Mouse (Mus musculus): ENCODE measurements around the gene Nt5c1a. TPM values are rescaled to one million over a fixed set of nuclear protein-coding genes. Genes with fewer than 3 reads are reported as not detected.

Gene Nt5c1a
- polyA plus RNA-seq, 1 experiment from 2014 or later = 0.16 TPM

DNA sequence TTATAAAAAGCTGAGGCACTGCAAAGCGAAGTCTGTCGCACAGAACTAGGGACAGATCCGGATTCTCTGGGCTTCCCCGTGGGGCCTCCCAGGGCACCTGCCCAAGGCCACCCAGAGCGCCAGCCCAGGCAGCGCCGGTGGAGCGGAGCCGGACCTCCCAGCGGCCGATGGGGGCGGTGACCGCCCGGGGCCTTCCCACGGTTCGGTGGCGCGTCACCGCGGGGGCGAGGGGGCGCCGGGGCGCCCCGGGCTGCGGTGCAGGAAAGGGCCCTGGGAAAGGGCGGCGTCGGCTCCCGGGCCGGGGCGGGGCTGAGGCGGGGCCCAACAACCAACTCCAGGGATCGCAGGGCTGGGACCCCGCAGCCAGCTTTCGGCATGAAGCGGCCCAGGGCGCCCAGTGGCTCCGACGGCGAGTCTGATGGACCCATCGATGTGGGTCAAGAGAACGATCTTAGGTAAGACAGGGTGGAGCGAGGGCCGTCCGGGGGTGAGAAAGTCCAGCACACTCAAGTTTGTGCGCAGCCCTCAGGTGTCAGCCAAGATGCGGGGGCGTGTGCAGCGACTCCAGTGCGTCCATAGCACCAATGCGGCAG, 32.3 kb downstream of the Nt5c1a start, which contains the start of gene Heyl:
TSS of gene Heyl (plus strand) at position 65 of the 593 bp plus-strand sequence.
- Histone ChIP-seq H3K36me3 (no peaks in the 10 kb centered on the region), H3K9ac (no peak within 1 kb of the TSS; the same call in 1 of the 2 replicates), H3K4me1 (replicated peaks) (peaks cover 8% of the 10 kb centered on the region), H3K27me3 (peaks cover 35% of the 10 kb centered on the region), H3K4me2 (peak within 1 kb of the TSS; percentile 61), H3K9me3 (no peaks in the 10 kb centered on the region), H3K27ac (replicated peaks) (no peak within 1 kb of the TSS; the same call in 1 of the 2 replicates), H3K4me3 (peak within 1 kb of the TSS; percentile 34)
- no peak; the same call in 1 of the 2 replicates for ATAC-seq (ENCODE audit: low FRiP score, low read depth)
- WGBS = 2% methylated on average over 52 of the region's 52 CpGs

GRCm38 (mm10) chr4:123235835-123236430, 34.6 kb downstream of the Nt5c1a start:
- Histone ChIP-seq H3K4me1 (replicated peaks) (peaks cover 15% of the 10 kb centered on the region), H3K36me3 (no peaks in the 10 kb centered on the region), H3K27me3 (peaks cover 48% of the 10 kb centered on the region), H3K4me3 (no peak overlapping the region), H3K9me3 (no peaks in the 10 kb centered on the region), H3K4me2 (peak overlapping the region; percentile 16; the same call in 1 of the 2 replicates), H3K9ac (no peak overlapping the region), H3K27ac (replicated peaks) (no peak overlapping the region)
- 51% methylated on average over 9 of the region's 9 CpGs for WGBS
- ATAC-seq (ENCODE audit: low FRiP score, low read depth) = no peak

DNA sequence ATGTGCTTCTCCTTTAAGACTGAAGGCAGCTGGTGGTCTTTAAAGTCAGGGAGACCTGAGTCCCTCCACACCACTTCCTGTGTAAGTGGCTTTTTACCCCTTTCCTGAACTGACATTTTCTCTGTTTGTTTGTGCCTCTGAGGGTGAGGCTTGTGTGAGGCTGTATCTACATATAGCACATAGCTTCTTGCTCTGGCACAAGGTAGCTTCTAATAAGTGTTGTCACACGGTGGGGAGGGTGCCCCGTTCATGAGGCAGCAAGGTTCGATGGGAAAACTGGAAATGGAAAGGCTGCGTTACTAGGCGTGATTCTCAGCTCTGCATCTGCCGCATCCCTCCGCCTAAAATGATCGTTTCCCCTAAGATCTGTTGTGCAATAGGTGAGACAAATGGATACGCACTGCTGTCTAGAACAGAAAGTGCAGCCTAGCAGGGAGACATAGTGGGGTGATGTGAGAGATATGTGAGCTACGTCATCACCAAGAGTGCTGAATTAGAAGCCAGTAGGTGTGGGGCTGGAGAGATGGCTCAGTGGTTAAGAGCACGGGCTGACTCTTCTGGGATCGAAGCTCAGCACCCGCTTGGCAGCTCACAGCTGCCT, 35.2 kb downstream of the Nt5c1a start:
- H3K4me1 ChIP-seq (replicated peaks) = peaks cover 15% of the 10 kb centered on the region
- H3K27me3 ChIP-seq = peaks cover 48% of the 10 kb centered on the region
- no peak overlapping the region for H3K4me2 ChIP-seq
- no peak for ATAC-seq (ENCODE audit: low FRiP score, low read depth)
- H3K4me3 ChIP-seq = no peak overlapping the region
- WGBS = 81% methylated on average over 13 of the region's 13 CpGs
- no peak overlapping the region for H3K27ac ChIP-seq (replicated peaks)
- H3K9ac ChIP-seq = no peak overlapping the region
- no peaks in the 10 kb centered on the region for H3K9me3 ChIP-seq
- H3K36me3 ChIP-seq = no peaks in the 10 kb centered on the region

DNA sequence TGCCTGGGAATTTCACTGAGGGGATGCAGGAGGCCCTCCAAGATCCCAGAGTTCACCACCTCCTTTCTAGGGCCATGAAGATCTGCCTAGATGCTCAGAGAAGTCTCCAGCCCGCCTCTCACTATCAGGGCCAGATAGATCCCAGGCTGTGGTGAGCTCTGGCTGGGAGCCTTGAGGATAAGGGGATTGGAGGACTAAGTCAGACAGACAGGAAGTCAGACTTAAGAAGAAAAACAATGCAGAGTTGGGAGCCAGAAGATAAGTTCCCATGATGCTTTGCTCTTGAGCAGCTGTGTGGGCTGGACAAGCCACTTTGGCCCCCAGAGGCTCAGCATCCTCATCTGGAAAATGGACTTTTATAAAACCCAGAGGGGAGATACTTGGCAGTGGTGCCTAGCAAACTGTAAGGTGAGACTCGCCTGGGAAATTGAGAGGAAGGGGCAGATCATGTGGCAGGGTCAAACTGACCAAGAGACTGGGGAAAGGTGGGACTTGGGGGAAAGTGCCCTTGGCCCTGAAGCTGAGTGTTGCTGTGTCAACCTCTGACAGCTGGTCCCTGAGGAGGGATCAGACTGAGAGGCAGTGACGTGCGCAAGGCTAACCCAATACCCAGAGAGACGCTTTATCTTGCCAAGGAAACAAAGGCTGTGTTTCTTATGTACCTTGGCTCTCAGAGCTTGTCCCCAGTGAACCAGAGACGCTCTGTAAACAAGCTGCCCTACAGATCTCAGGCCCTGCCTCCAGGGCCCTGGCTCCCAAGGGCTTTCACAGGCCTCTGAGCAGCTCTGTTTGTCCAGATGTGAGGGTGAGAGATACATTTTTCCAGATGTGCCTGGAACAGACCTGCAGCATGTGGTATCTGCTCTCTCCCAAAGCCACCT, 36.3 kb downstream of the Nt5c1a start:
- H3K4me3 ChIP-seq = no peak overlapping the region
- H3K4me2 ChIP-seq = no peak overlapping the region
- H3K9ac ChIP-seq = no peak overlapping the region
- H3K9me3 ChIP-seq = no peaks in the 10 kb centered on the region
- H3K27ac ChIP-seq (replicated peaks) = no peak overlapping the region
- WGBS = 69% methylated on average over 6 of the region's 6 CpGs
- peaks cover 15% of the 10 kb centered on the region for H3K4me1 ChIP-seq (replicated peaks)
- peaks cover 42% of the 10 kb centered on the region for H3K27me3 ChIP-seq
- no peak for ATAC-seq (ENCODE audit: low FRiP score, low read depth)
- H3K36me3 ChIP-seq = no peaks in the 10 kb centered on the region

DNA sequence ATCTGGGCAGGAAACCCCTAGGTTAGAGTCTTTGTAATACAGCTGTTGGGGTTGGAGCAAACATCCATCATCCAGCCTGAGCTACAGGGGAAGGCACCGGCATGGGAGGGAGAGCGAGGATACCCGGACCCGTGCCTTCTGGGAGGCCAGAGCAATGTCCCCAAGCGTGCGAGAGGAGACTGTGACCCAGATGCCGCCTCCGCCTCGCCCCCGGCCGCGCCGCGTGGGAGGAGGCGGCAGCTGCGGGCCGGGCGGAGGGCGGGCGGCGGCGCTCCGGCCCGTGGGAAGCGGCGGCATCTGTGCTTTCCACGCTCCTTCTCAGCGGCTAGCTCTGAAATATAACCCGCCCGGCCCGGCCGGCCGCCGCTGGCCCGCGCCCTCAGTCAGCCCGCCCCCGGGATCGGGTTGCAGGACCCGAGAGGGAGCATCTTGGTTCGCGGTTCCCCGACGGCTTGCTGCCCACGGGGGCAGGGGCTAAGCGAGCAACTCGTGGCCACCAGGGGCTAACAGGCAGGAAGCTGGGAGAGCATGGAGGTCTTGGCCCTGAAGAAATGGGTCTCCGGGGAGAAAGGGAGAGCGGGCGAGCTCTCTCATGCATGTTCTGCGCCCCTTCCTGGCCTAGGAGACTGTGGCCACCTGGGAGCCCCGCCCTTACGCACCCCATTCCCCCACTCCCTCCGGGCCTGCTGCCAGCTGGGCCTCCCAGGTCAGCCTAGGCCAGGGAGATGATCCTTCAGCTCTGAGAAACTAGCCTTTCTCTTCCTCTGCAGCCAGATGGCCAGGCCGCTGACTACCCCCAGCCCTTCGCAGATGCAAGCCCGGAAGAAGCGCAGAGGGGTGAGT, 38.3 kb downstream of the Nt5c1a start:
- Histone ChIP-seq H3K4me3 (peak overlapping the region; percentile 36), H3K4me2 (peak overlapping the region; percentile 58), H3K9me3 (no peaks in the 10 kb centered on the region), H3K4me1 (replicated peaks) (peaks cover 8% of the 10 kb centered on the region; the same call in 1 of the 2 replicates), H3K27ac (replicated peaks) (no peak overlapping the region; the same call in 1 of the 2 replicates), H3K27me3 (peaks cover 25% of the 10 kb centered on the region), H3K9ac (peak overlapping the region; percentile 41), H3K36me3 (no peaks in the 10 kb centered on the region)
- 4% methylated on average over 56 of the region's 58 CpGs for WGBS
- ATAC-seq (ENCODE audit: low FRiP score, low read depth) = peak; percentile 61; the same call in 1 of the 2 replicates

- 91% methylated on average over 7 of the region's 7 CpGs for WGBS
- H3K4me2 ChIP-seq = no peak overlapping the region
- H3K9ac ChIP-seq = no peak overlapping the region
- no peaks in the 10 kb centered on the region for H3K4me1 ChIP-seq (replicated peaks)
- H3K36me3 ChIP-seq = no peaks in the 10 kb centered on the region
- ATAC-seq (ENCODE audit: low FRiP score, low read depth) = no peak
- H3K4me3 ChIP-seq = no peak overlapping the region
- H3K9me3 ChIP-seq = no peaks in the 10 kb centered on the region
- H3K27me3 ChIP-seq = no peaks in the 10 kb centered on the region
- no peak overlapping the region for H3K27ac ChIP-seq (replicated peaks)
These were observed 44.9 kb downstream of the Nt5c1a start for GRCm38 (mm10) chr4:123246221-123246620.

DNA sequence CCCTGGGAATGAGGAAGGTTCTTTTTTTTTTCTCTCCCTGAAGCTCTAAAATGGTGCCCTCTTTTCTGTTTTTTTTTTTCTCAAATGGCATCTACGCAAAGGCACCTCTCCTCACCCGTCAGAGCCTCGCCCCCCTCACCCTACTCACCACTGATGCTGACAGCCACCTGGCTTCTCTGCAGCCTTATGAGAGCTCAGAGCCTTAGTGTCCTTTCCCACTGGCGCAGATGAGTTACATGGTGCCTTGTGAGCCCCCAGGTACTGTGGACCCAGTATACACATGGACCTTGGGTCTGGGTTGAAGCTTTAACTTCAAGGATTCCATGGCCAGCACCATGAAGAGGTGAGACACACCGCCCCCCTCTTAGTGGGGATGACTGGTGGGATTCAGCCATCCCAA, 45.3 kb downstream of the Nt5c1a start:
- no peak overlapping the region for H3K9ac ChIP-seq
- H3K27me3 ChIP-seq = no peaks in the 10 kb centered on the region
- H3K4me1 ChIP-seq (replicated peaks) = no peaks in the 10 kb centered on the region
- no peak; the same call in 1 of the 2 replicates for ATAC-seq (ENCODE audit: low FRiP score, low read depth)
- H3K36me3 ChIP-seq = no peaks in the 10 kb centered on the region
- H3K4me2 ChIP-seq = no peak overlapping the region
- WGBS = 96% methylated on average over 5 of the region's 5 CpGs
- H3K27ac ChIP-seq (replicated peaks) = no peak overlapping the region
- no peaks in the 10 kb centered on the region for H3K9me3 ChIP-seq
- H3K4me3 ChIP-seq = no peak overlapping the region

- Histone ChIP-seq H3K4me3 (no peak overlapping the region), H3K36me3 (no peaks in the 10 kb centered on the region), H3K27me3 (no peaks in the 10 kb centered on the region), H3K9ac (no peak overlapping the region), H3K4me2 (no peak overlapping the region), H3K27ac (replicated peaks) (no peak overlapping the region), H3K4me1 (replicated peaks) (no peaks in the 10 kb centered on the region), H3K9me3 (no peaks in the 10 kb centered on the region)
- WGBS = 68% methylated on average over 7 of the region's 7 CpGs
- ATAC-seq (ENCODE audit: low FRiP score, low read depth) = no peak; the same call in 1 of the 2 replicates
These were observed 46.0 kb downstream of the Nt5c1a start for GRCm38 (mm10) chr4:123247147-123247880.

DNA sequence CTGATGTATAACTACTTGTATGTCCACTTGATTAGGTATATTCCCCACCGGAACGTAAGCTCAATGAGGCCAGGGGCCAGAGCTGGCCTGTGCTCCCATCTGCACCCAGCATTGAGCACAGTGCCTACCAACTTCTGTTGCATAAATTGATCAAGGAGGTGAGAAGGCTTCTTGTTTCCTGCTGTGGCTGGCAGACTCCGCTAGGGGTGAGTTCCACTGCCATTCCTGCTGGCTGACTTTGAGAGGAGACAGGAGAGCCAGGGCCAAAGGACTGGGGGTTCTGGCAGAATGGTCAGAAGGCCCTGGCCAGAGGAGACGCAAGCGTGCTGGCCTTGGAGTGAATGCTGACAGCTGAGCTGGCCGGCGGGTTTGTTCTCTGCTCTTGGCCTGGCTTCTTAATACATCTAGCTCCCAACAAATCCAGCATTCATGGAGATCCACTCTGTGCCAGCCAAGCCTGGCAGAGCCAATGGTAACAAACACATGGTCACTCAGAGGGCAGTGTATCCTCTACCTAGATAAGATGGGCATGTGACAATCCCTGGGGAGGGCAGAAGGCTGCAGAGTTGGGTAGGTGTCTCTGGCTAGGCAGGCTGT, 47.8 kb downstream of the Nt5c1a start:
- Histone ChIP-seq H3K4me3 (no peak overlapping the region), H3K9ac (no peak overlapping the region), H3K27me3 (no peaks in the 10 kb centered on the region), H3K36me3 (no peaks in the 10 kb centered on the region), H3K4me2 (no peak overlapping the region), H3K27ac (replicated peaks) (no peak overlapping the region), H3K9me3 (no peaks in the 10 kb centered on the region), H3K4me1 (replicated peaks) (no peaks in the 10 kb centered on the region)
- WGBS = 64% methylated on average over 7 of the region's 7 CpGs
- ATAC-seq (ENCODE audit: low FRiP score, low read depth) = peak; percentile 54

DNA sequence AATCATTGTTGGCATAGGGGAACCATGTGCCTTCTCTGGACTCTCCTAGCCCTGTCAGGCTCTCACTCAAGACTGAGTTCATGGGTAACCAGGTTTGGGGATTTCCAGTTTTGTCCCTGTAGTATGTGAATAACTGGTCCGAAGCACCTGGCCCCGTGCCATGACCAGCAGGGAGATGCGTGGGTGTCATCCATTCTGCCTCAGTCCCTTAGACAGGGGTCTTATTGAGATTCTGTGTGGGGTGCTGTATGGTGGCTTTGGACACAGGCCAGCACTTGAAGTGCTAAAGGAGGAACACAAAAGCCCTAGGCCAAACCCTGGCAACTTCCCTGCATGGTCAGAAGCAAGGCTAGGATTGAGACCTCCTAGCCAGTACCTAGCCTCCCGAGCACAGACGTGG, 50.9 kb downstream of the Nt5c1a start:
- no peaks in the 10 kb centered on the region for H3K27me3 ChIP-seq
- H3K4me2 ChIP-seq = no peak overlapping the region
- no peak overlapping the region for H3K9ac ChIP-seq
- no peaks in the 10 kb centered on the region for H3K9me3 ChIP-seq
- H3K36me3 ChIP-seq = no peaks in the 10 kb centered on the region
- no peak overlapping the region for H3K4me3 ChIP-seq
- no peaks in the 10 kb centered on the region for H3K4me1 ChIP-seq (replicated peaks)
- no peak overlapping the region for H3K27ac ChIP-seq (replicated peaks)
- peak; percentile 11; the same call in 1 of the 2 replicates for ATAC-seq (ENCODE audit: low FRiP score, low read depth)
- 54% methylated on average over 5 of the region's 5 CpGs for WGBS
